Mouse (Mus musculus) spleen, adult 2 months (tissue): ENCODE data around the gene Ak5. TPM values are rescaled to one million over a fixed set of nuclear protein-coding genes. Genes with fewer than 3 reads are reported as not detected.
"Not testable (repeated sequence)": the region's sequence is repeated elsewhere in the genome, so short reads cannot be mapped to it uniquely, and the experiment has no call there.

Experiments used
- DNase-seq, 2 experiments: peaks; one replicate each; pipeline versions ENCODE4 v3.0.0 to v3.0.0-alpha.2; 2012 to 2021; ENCODE audit warnings: low spot score in 2 of 2, low read depth in 1 of 2
- H3K27ac ChIP-seq: fragments of 200-500 bp; 2 replicates; pipeline ENCODE4 v1.5.1; 2012; ENCODE audit warnings: low read length, inconsistent platforms; ENCODE audit not compliant: insufficient read depth
- H3K27me3 ChIP-seq: fragments of 200-500 bp; 2 replicates; pipeline ENCODE4 v1.6.1; 2012; ENCODE audit warnings: mild to moderate bottlenecking, moderate library complexity, low read length, inconsistent platforms; ENCODE audit not compliant: control insufficient read depth, insufficient read depth
- H3K36me3 ChIP-seq: fragments of 200-500 bp; 2 replicates; pipeline ENCODE4 v1.6.1; 2012; ENCODE audit warnings: mild to moderate bottlenecking, low read length, inconsistent platforms; ENCODE audit not compliant: control insufficient read depth, insufficient read depth
- H3K4me1 ChIP-seq: fragments of 200-500 bp; 2 replicates; pipeline ENCODE4 v1.6.1; 2011; ENCODE audit warnings: inconsistent platforms; ENCODE audit not compliant: control insufficient read depth, insufficient read depth, insufficient read length
- H3K4me3 ChIP-seq: fragments of 200-500 bp; 2 replicates; pipeline ENCODE4 v1.5.1; 2011; ENCODE audit warnings: mild to moderate bottlenecking, inconsistent platforms; ENCODE audit not compliant: insufficient read depth, insufficient read length; ENCODE audit errors: extremely low read depth
- CTCF ChIP-seq: fragments of 200-500 bp; IDR thresholded peaks from 2 replicates; pipeline ENCODE4 v1.5.1; 2011; ENCODE audit warnings: mild to moderate bottlenecking, inconsistent platforms; ENCODE audit not compliant: insufficient read depth, insufficient read length, insufficient replicate concordance; ENCODE audit errors: extremely low read depth
- POLR2A ChIP-seq: fragments of 200-500 bp; IDR thresholded peaks from 2 replicates; pipeline ENCODE4 v1.6.1; 2011; ENCODE audit warnings: low read depth, low read length, inconsistent platforms
- WGBS: fragments of 180-500 bp; shearing (Covaris S2); methylation state at CpG from one replicate; pipeline ENCODE4 v1.1.7; 2018; 5-methylcytosine and 5-hydroxymethylcytosine counted together
- polyA plus RNA-seq: library from polyadenylated mRNA; depleted of rRNA; stranded (reverse); fragments of >200 nt; gene quantifications from 2 replicates; pipeline ENCODE4 v1.2.3, GENCODE M21; 2012

Gene Ak5
- polyA plus RNA-seq, 1 experiment: 0.02 TPM

DNA sequence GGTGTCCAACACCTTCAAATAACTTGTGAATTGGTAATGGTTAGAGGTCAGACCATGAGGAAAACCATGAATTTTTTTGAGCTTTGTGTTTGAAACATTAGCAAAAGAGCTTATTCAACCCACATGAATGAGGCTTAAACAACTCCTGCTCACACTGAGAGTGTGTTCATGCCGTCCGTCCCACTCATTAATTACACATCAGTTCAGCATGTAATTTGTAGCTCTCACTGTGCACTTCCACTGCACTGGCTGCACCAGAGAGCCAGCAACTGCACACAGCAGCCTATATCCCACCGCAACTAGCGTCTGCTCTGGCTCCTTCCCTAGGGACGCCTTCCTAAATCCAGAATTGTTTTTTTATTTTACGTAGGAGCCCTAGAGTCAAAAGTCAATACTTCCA is 68.5 kb downstream of the Ak5 start:
- TF ChIP-seq POLR2A: no peak
- no peak for TF ChIP-seq CTCF
- Histone ChIP-seq H3K27me3 (no peaks in the 10 kb centered on the region), H3K27ac (no peak overlapping the region), H3K4me1 (no peaks in the 10 kb centered on the region), H3K36me3 (no peaks in the 10 kb centered on the region), H3K4me3 (no peak overlapping the region)
- WGBS: 96% methylated on average over 6 of the region's 6 CpGs
- DNase-seq: no peak

DNA sequence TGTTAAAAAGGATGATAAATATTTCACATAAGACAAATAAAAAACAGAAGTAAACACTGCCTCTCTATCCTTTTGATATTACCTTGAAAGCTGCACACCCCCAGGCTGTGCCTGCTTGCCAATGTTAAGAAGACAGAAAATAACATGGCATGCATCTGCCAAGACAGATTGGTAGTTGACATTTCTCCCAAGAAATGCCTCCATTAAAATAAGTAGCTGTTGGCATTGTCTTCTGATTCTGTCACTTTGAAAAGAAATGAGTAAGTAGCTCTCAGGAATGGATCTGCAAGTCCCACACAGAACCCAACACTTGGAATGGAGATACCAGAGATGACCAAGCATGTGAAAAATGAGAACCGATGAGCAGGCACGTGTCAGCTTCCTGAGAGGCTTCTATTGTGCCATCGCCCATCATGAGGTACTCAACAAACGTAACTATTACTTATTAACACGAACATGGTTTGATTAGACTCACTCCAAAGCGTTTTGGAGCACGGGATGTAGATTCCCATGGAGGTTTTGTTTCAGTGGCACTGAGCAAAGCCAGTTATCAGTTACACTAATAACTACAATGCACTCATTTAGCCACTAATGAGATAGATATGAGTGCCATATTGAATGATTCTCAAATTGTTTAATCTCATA is 71.6 kb downstream of the Ak5 start:
- H3K4me3 ChIP-seq: no peak overlapping the region
- WGBS: 90% methylated on average over 7 of the region's 7 CpGs
- no peaks in the 10 kb centered on the region for H3K27me3 ChIP-seq
- no peaks in the 10 kb centered on the region for H3K36me3 ChIP-seq
- no peak for TF ChIP-seq CTCF
- TF ChIP-seq POLR2A: no peak
- H3K27ac ChIP-seq: no peak overlapping the region
- H3K4me1 ChIP-seq: no peaks in the 10 kb centered on the region
- no peak for DNase-seq

DNA sequence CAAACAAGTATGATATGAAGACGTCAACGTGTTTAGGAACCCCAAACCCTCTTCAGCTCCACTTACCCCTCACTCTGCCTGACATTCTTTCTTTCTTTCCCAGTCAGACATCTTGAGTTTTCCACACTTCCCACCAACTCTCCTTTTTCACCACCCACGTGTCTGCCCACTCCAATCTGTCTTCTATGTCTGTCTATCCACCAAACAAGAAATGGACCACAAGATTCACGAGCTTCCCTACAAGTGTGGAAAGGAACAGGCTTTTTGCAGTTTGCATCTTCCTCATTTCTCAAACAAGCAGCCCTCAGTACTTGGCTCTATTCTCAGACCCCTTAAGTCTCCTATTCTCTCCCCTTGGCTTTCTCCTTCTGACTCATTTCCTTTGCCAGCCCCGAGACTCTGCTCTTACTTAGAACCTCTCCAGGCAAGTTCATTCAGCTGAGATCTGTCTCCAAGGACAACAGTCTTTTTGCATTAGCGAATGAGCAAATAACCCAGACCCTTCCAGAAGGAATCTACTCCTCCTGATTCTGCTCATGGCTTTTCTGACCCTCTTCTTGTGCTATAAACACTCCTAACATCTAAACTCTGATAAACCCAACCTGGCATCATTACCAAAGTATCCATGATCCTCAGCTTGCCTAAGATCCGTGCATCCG is 75.3 kb downstream of the Ak5 start:
- no peak overlapping the region for H3K27ac ChIP-seq
- no peak for DNase-seq
- H3K4me3 ChIP-seq: no peak overlapping the region
- H3K27me3 ChIP-seq: no peaks in the 10 kb centered on the region
- WGBS: 55% methylated on average over 8 of the region's 8 CpGs
- H3K4me1 ChIP-seq: no peaks in the 10 kb centered on the region
- no peaks in the 10 kb centered on the region for H3K36me3 ChIP-seq
- TF ChIP-seq CTCF (no peak), POLR2A (no peak)

DNA sequence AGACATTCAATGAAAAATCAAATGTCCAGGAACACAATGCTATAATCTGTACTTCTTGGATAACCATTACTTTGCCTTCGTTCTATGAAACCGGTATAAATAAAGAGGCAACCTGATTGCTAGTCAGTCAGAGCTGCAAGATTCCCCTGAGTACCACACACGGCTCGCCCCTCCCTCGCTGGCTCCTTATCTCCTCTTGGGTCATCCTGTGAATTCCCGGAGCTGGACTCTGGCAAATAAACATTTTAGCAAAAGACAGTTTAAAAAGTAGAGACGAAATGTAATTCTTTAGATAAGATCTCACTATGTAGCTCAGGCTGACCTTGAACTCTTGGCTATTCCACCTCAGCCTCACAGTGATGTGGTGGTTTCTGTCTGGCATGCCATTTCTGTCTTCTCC is 77.7 kb downstream of the Ak5 start:
- Histone ChIP-seq H3K27ac (no peak overlapping the region), H3K27me3 (no peaks in the 10 kb centered on the region), H3K36me3 (no peaks in the 10 kb centered on the region), H3K4me3 (no peak overlapping the region), H3K4me1 (no peaks in the 10 kb centered on the region)
- no peak for DNase-seq
- WGBS: 87% methylated on average over 7 of the region's 7 CpGs
- TF ChIP-seq CTCF (no peak), POLR2A (no peak)

DNA sequence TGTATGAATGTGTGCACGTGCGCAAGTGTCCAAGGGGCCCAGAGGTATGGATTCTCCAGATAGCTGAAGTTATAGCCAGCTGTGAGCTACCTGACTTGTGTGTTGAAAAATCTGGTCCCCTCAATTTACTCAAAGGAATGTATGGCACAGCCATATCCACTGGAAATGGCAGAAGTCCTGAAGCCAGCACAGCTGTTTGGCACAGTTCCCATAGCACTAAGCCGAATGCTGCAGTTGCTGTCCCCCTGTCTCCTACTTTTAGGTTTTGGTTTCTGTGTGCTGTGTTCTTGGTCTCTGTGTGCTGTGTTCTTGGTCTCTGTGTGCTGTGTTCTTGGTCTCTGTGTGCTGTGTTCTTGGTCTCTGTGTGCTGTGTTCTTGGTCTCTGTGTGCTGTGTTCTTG is 79.1 kb downstream of the Ak5 start:
- H3K27ac ChIP-seq, H3K4me1 ChIP-seq, DNase-seq, H3K4me3 ChIP-seq, H3K27me3 ChIP-seq, H3K36me3 ChIP-seq: not testable (repeated sequence)
- WGBS: 86% methylated on average over 3 of the region's 3 CpGs

DNA sequence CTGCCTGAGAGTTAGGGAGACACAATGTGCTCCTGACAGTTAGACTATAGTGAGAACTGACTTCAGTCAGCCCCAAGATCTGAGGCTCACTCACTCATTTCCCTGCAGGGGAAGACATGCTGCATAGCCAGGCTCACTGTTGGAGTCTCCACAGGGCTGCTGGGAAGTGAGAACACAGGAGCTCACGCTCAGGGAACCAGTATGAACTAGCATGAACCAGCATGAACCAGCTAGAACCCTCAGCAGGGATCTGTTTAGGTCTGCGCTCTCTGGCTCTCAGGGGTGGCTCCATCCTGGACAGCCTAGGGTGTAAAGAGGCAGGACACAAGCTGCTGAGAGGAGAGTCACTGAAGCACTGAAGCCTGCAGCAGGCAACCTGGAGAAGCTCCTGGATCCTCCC is 81.2 kb downstream of the Ak5 start:
- TF ChIP-seq POLR2A (no peak), CTCF (no peak)
- no peaks in the 10 kb centered on the region for H3K36me3 ChIP-seq
- no peaks in the 10 kb centered on the region for H3K27me3 ChIP-seq
- 92% methylated on average over 2 of the region's 2 CpGs for WGBS
- no peak overlapping the region for H3K4me3 ChIP-seq
- no peaks in the 10 kb centered on the region for H3K4me1 ChIP-seq
- no peak for DNase-seq
- no peak overlapping the region for H3K27ac ChIP-seq

DNA sequence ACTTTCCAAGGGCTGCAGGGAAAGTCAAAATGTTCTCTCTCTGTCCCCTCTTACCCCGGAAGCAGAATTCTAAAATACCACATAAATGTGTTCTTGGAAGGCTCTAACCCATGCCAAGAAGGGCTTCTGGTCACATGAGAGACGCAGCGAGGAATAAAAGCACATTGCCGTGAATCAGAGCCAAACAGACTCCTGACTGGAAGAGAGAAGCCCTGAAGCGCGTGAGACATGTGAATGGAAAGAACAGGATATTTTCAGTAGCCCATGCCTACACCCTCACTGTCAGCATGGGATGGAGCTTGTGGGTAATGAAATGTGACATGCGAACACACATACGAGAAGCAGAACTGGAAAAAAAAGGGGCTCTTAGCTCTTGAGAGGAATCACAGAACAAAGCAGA is 82.0 kb downstream of the Ak5 start:
- 82% methylated on average over 8 of the region's 8 CpGs for WGBS
- H3K4me1 ChIP-seq: no peaks in the 10 kb centered on the region
- no peak for TF ChIP-seq CTCF
- no peak for TF ChIP-seq POLR2A
- H3K4me3 ChIP-seq: no peak overlapping the region
- H3K27me3 ChIP-seq: no peaks in the 10 kb centered on the region
- H3K36me3 ChIP-seq: no peaks in the 10 kb centered on the region
- DNase-seq: no peak
- H3K27ac ChIP-seq: no peak overlapping the region
